Mouse (Mus musculus): ENCODE measurements around the gene Nsf.

DNA sequence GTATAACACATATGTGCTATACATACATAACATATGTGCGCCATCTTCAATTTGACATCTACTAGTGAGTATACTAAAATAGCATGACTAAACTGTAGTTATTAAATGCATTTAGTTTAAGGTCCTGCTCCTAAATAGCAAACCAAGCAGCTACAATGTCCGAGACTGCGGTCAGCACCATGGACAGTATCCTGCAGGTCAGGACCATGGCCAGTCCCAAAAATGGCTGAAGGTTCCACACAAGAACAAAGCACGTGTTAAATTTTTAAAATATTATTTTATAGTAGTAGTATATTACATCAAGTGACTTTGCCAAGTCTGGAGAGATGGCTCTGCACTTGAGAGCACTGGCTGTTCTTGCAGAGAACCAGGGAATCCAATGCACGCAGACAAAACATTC lies 33.2 kb downstream of the Nsf start:
- TF ChIP-seq POLR2A (IDR thresholded peaks at IDR 0.05; ENCODE audit: insufficient read depth, low read length) = no peak
- TF ChIP-seq CTCF (IDR thresholded peaks at IDR 0.05; ENCODE audit: low read depth, low read length) = no peak
- no peak for TF ChIP-seq EP300 (IDR thresholded peaks at IDR 0.05; ENCODE audit: insufficient read depth, low read depth, low read length)

Data from ES-Bruce4 (cell line).